Mouse (Mus musculus) stomach, postnatal 0 days (tissue): ENCODE data around the gene Abca6. TPM values are rescaled to one million over a fixed set of nuclear protein-coding genes. Genes with fewer than 3 reads are reported as not detected.

ENCODE experiments used
- ATAC-seq: fragments of 200-750 bp; cut with Nextera tagmentation; 2 replicates; pipeline ENCODE4 v1.8.0; 2017; ENCODE audit not compliant: low FRiP score, low TSS enrichment
- DNase-seq: peaks from one replicate; pipeline ENCODE4 v3.0.0-alpha.2; 2016; ENCODE audit warnings: low spot score
- H3K27ac ChIP-seq: fragments of 300-500 bp; sonication (generic); replicated peaks from 2 replicates; pipeline ENCODE4 v1.5.1; 2014; ENCODE audit warnings: mild to moderate bottlenecking, control low read depth
- H3K27me3 ChIP-seq: fragments of 300-500 bp; sonication (generic); 2 replicates; pipeline ENCODE4 v1.6.1; 2014; ENCODE audit warnings: low read length; ENCODE audit not compliant: control insufficient read depth, insufficient read depth
- H3K36me3 ChIP-seq: fragments of 300-500 bp; sonication (generic); 2 replicates; pipeline ENCODE4 v1.6.1; 2014; ENCODE audit warnings: low read length, mixed read lengths; ENCODE audit not compliant: control insufficient read depth, insufficient read depth
- H3K4me1 ChIP-seq: fragments of 300-500 bp; sonication (generic); replicated peaks from 2 replicates; pipeline ENCODE4 v1.6.1; 2014; ENCODE audit warnings: antibody characterized with exemption; ENCODE audit not compliant: control insufficient read depth, insufficient read depth
- H3K4me2 ChIP-seq: fragments of 300-500 bp; sonication (generic); replicated peaks from 2 replicates; pipeline ENCODE4 v1.6.1; 2014; ENCODE audit warnings: low read depth, mild to moderate bottlenecking, control low read depth, moderate library complexity
- H3K4me3 ChIP-seq: fragments of 300-500 bp; sonication (generic); 2 replicates; pipeline ENCODE4 v1.5.1; 2014; ENCODE audit warnings: low read depth, low read length, control low read depth
- H3K9ac ChIP-seq: fragments of 300-500 bp; sonication (generic); 2 replicates; pipeline ENCODE4 v1.6.1; 2014; ENCODE audit warnings: mild to moderate bottlenecking, low read length, control low read depth, mixed read lengths
- H3K9me3 ChIP-seq: fragments of 300-500 bp; sonication (generic); 2 replicates; pipeline ENCODE4 v1.6.1; 2016; ENCODE audit warnings: low read length; ENCODE audit not compliant: control insufficient read depth
- CTCF ChIP-seq: IDR thresholded peaks from 2 replicates; pipeline ENCODE4 v1.5.1; 2016; ENCODE audit warnings: antibody characterized with exemption, low read depth, mild to moderate bottlenecking, moderate library complexity
- EP300 ChIP-seq: optimal IDR thresholded peaks from 2 replicates; pipeline ENCODE3; 2016; ENCODE audit warnings: antibody characterized with exemption
- WGBS: fragments of 180-500 bp; shearing (Covaris S2); extraction: QIAGEN DNeasy Blood & Tissue Kit; methylation state at CpG from one replicate; pipeline ENCODE4 v1.1.7; 2014; 5-methylcytosine and 5-hydroxymethylcytosine counted together
- polyA plus RNA-seq: library from polyadenylated mRNA; unstranded; fragments of >200 nt; fragmentation: Nextera tagmentation; extraction: Ambion mirVana; gene quantifications from 2 replicates; pipeline ENCODE4 v1.2.1, GENCODE M21; 2015

The Abca6 gene
- polyA plus RNA-seq, 1 experiment from 2014 or later = 0.45 TPM

DNA sequence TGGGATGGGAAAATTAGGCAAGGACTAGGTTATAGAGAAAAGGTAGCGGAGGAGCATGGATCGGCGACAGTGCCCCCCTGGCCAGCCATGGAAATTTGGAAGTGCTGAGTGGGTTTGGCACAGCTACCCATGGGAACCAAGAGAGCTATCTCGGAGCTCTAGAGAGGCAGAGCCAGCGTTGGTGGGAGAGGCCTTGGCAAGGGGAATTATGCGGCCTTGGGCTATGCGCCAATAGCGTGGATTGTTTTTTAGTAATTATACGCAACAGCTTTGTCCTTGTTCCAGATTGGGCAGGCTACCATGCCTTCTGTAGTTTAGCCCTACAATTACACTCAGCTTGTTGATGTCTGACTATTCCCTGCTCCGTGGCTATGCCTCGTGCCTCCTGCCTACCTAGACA, 15.2 kb upstream of the Abca6 start:
- WGBS = 82% methylated on average over 11 of the region's 11 CpGs
- no peak overlapping the region for H3K4me3 ChIP-seq
- no peak overlapping the region for H3K27ac ChIP-seq
- H3K9me3 ChIP-seq = no peaks in the 10 kb centered on the region
- DNase-seq (no peak), ATAC-seq (no peak)
- no peak overlapping the region for H3K9ac ChIP-seq
- H3K36me3 ChIP-seq = no peaks in the 10 kb centered on the region
- H3K4me2 ChIP-seq = no peak overlapping the region
- TF ChIP-seq EP300 = no peak
- TF ChIP-seq CTCF = no peak
- no peaks in the 10 kb centered on the region for H3K27me3 ChIP-seq
- H3K4me1 ChIP-seq = no peaks in the 10 kb centered on the region

DNA sequence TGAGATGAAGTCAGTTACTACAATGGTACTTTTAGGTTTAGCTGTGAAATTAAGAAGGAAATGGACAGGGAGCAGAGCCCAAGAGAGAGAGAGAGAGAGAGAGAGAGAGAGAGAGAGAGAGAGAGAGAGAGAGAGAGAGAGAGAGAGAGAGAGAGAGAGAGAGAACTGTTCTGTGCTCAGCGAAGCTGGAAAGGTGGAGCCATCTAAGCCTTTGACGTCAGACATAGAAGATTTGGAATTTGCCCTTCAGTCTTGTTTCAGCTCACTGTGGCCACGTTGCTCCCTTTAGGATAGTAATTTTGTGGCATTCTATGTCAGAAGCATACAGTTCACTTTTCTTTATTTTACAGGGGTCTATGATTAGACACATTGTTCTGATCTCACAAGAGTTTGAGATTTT, 10.3 kb upstream of the Abca6 start:
- H3K27ac ChIP-seq = no peak overlapping the region
- no peaks in the 10 kb centered on the region for H3K4me1 ChIP-seq
- ATAC-seq = no peak
- no peaks in the 10 kb centered on the region for H3K36me3 ChIP-seq
- H3K9ac ChIP-seq = no peak overlapping the region
- H3K27me3 ChIP-seq = no peaks in the 10 kb centered on the region
- no peak overlapping the region for H3K4me2 ChIP-seq
- no peaks in the 10 kb centered on the region for H3K9me3 ChIP-seq
- H3K4me3 ChIP-seq = no peak overlapping the region
- WGBS = 68% methylated on average over 3 of the region's 3 CpGs
- DNase-seq = no peak
- no peak for TF ChIP-seq CTCF
- TF ChIP-seq EP300 = no peak

- H3K4me2 ChIP-seq = no peak overlapping the region
- no peak overlapping the region for H3K9ac ChIP-seq
- H3K4me3 ChIP-seq = no peak overlapping the region
- no peak for TF ChIP-seq CTCF
- TF ChIP-seq EP300 = no peak
- no peak for ATAC-seq
- no peaks in the 10 kb centered on the region for H3K9me3 ChIP-seq
- H3K27ac ChIP-seq = no peak overlapping the region
- no peaks in the 10 kb centered on the region for H3K36me3 ChIP-seq
- no peak for DNase-seq
- H3K4me1 ChIP-seq = no peaks in the 10 kb centered on the region
- 74% methylated on average over 4 of the region's 4 CpGs for WGBS
- no peaks in the 10 kb centered on the region for H3K27me3 ChIP-seq
Measured at GRCm38 (mm10) chr11:110257911-110258310, 6.3 kb upstream of the Abca6 start.

DNA sequence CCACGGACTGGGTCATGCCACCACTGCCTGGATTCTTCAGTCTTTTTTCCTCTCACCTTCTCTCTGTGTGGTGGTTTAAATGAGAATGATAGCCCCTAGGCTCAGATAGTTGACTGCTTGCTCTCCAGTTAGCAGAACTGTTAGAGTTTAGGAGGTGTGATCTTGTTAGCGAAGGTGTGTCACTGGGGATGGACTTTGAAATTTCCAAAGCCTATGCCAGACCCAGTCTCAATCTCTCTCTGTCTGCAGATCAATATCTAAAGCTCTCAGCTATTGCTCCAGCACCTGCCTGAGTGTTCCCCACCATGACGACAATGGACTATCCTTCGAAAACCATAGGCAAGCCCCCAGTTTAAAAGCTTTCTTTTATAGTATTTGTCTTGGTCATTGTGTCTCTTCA, 5.5 kb upstream of the Abca6 start:
- TF ChIP-seq CTCF (no peak), EP300 (no peak)
- 84% methylated on average over 4 of the region's 4 CpGs for WGBS

DNA sequence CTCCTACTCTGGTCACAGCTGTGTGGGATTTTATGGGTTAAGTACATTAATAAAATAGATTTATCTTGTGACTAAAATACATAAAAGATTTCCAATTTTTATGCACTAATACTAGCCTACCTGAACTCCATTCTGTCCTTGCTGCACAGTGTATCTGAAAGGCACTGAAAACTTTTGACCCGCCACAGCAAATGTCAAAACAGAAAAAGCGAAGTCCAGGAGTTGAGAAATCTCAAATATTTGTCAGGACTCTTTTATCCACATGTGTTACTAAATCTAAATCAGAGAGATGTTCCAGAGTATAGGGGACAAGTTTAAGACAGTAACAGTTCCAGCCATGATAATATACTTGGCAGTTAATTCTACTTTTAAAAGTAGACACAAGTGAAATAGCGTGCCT, 680 bp upstream of the Abca6 start:
- ATAC-seq (no peak), DNase-seq (no peak)
- Histone ChIP-seq H3K36me3 (no peaks in the 10 kb centered on the region), H3K4me3 (no peak overlapping the region), H3K9me3 (no peaks in the 10 kb centered on the region), H3K27ac (no peak overlapping the region), H3K4me2 (no peak overlapping the region), H3K4me1 (no peaks in the 10 kb centered on the region), H3K9ac (no peak overlapping the region), H3K27me3 (no peaks in the 10 kb centered on the region)
- TF ChIP-seq CTCF (no peak), EP300 (no peak)
- 52% methylated on average over 3 of the region's 3 CpGs for WGBS

More for the DNA sequence above, 5.5 kb upstream of the Abca6 start:
- Histone ChIP-seq H3K27ac (no peak overlapping the region), H3K9ac (no peak overlapping the region), H3K4me1 (no peaks in the 10 kb centered on the region), H3K36me3 (no peaks in the 10 kb centered on the region), H3K4me3 (no peak overlapping the region), H3K27me3 (no peaks in the 10 kb centered on the region), H3K9me3 (no peaks in the 10 kb centered on the region), H3K4me2 (no peak overlapping the region)
- DNase-seq (no peak), ATAC-seq (no peak)

- Histone ChIP-seq H3K36me3 (no peaks in the 10 kb centered on the region), H3K4me1 (no peaks in the 10 kb centered on the region), H3K4me2 (no peak overlapping the region), H3K9ac (no peak overlapping the region), H3K9me3 (no peaks in the 10 kb centered on the region), H3K27me3 (no peaks in the 10 kb centered on the region), H3K27ac (no peak overlapping the region), H3K4me3 (no peak overlapping the region)
- DNase-seq (no peak), ATAC-seq (no peak)
- TF ChIP-seq CTCF (no peak), EP300 (no peak)
- WGBS = 72% methylated on average over 10 of the region's 10 CpGs
Measured at GRCm38 (mm10) chr11:110244730-110245129, 6.8 kb downstream of the Abca6 start.
